Mouse (Mus musculus) intestine, embryonic 16.5 days (tissue): ENCODE data around the gene Syce2. TPM values are rescaled to one million over a fixed set of nuclear protein-coding genes. Genes with fewer than 3 reads are reported as not detected.
"Not testable (repeated sequence)": the region's sequence is repeated elsewhere in the genome, so short reads cannot be mapped to it uniquely, and the experiment has no call there.

ENCODE experiments used
- ATAC-seq: fragments of 200-750 bp; cut with Nextera tagmentation; 2 replicates; pipeline ENCODE4 v1.8.0; 2017; ENCODE audit warnings: moderate TSS enrichment, moderate library complexity
- H3K27ac ChIP-seq: fragments of 300-500 bp; sonication (generic); 2 replicates; pipeline ENCODE4 v1.5.1; 2014; ENCODE audit warnings: mild to moderate bottlenecking, low read length
- H3K27me3 ChIP-seq: fragments of 300-500 bp; sonication (generic); replicated peaks from 2 replicates; pipeline ENCODE4 v1.6.1; 2014; ENCODE audit warnings: low read length, control low read depth, mixed read lengths; ENCODE audit not compliant: control insufficient read depth, insufficient read depth
- H3K36me3 ChIP-seq: fragments of 300-500 bp; sonication (generic); 2 replicates; pipeline ENCODE4 v1.6.1; 2014; ENCODE audit warnings: low read length, control low read depth; ENCODE audit not compliant: control insufficient read depth, insufficient read depth
- H3K4me1 ChIP-seq: fragments of 300-500 bp; sonication (generic); 2 replicates; pipeline ENCODE4 v1.6.1; 2014; ENCODE audit warnings: low read length, control low read depth, mixed read lengths; ENCODE audit not compliant: control insufficient read depth, insufficient read depth
- H3K4me2 ChIP-seq: fragments of 300-500 bp; sonication (generic); 2 replicates; pipeline ENCODE4 v1.6.1; 2014; ENCODE audit warnings: low read depth, low read length, control low read depth
- H3K4me3 ChIP-seq: fragments of 300-500 bp; sonication (generic); 2 replicates; pipeline ENCODE4 v1.5.1; 2014; ENCODE audit warnings: mild to moderate bottlenecking, low read length
- H3K9ac ChIP-seq: fragments of 300-500 bp; sonication (generic); 2 replicates; pipeline ENCODE4 v1.6.1; 2014; ENCODE audit warnings: low read depth, low read length
- H3K9me3 ChIP-seq: fragments of 300-500 bp; sonication (generic); 2 replicates; pipeline ENCODE4 v1.6.1; 2016; ENCODE audit warnings: low read length, control low read depth; ENCODE audit not compliant: control insufficient read depth
- WGBS: fragments of 180-500 bp; shearing (Covaris S2); extraction: QIAGEN DNeasy Blood & Tissue Kit; methylation state at CpG from one replicate; pipeline ENCODE4 v1.1.7; 2014; 5-methylcytosine and 5-hydroxymethylcytosine counted together
- polyA plus RNA-seq: library from polyadenylated mRNA; unstranded; fragments of >200 nt; fragmentation: Nextera tagmentation; extraction: Ambion mirVana; gene quantifications from 2 replicates; pipeline ENCODE4 v1.2.1, GENCODE M21; 2015

Syce2 gene
- polyA plus RNA-seq, 1 experiment from 2014 or later, result 45.4 TPM

DNA sequence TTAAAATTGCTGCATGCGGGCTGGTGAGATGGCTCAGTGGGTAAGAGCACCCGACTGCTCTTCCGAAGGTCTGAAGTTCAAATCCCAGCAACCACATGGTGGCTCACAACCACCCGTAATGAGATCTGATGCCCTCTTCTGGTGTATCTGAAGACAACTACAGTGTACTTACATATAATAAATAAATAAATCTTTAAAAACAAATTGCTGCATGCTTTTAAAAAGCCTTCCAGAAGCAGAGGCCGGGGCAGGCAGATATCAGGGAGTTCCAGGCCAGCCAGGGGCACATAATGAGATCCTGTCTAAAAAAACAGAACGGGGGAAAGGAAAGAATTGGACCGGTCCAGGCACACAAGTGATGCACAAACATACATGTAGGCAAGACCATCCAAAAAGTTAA lies 36.1 kb downstream of the Syce2 start:
- WGBS, result 22% methylated on average over 7 of the region's 7 CpGs
- ATAC-seq, H3K4me1 ChIP-seq, H3K27ac ChIP-seq, H3K36me3 ChIP-seq, H3K9me3 ChIP-seq: not testable (repeated sequence)
- peaks cover 20% of the 10 kb centered on the region for H3K27me3 ChIP-seq
- H3K9ac ChIP-seq, result 0 out of 2 replicates have a peak overlapping the region, but pooled peaks have one; percentile 40
- H3K4me3 ChIP-seq, result peak overlapping the region; percentile 66
- H3K4me2 ChIP-seq, result peak overlapping the region; percentile 93

DNA sequence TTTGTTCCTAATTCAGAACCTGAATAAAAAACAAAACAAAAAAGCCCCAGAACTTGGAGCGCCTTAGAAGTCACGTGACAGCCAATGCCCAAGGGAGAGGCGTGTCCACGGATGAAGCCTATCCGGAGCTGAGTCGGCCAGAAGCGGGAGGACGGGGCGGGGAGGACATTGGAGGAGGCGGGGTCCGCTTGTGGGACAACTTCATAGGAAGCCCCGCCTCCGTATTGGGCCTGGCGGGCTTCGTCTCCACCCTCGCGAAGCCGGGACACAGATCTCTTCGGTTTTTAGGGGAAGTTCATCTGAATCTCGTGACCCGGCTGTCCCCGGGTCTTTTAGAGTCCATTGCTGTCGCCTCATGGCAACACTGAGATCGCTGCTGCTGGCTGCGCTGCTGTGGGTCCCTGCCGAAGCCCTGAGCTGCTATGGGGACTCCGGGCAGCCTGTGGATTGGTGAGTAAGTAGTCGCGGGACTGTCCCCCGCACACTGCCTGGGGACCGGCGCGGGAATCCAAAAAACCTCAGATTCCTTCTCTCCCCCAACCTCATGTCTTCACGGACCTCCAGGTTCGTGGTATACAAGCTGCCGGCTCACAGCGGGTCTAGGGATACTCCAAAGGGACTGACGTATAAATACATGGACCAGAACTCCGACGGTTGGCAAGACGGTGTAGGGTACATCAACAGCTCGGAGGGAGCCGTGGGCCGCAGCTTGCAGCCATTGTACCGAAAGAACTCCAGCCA lies 36.7 kb downstream of the Syce2 start, which contains the start of gene Dnase2a:
TSS of gene Dnase2a (plus strand) at position 140 of the 741 bp plus-strand sequence.
- Histone ChIP-seq H3K27me3 (peaks cover 23% of the 10 kb centered on the region), H3K4me3 (peak within 1 kb of the TSS; percentile 66), H3K4me2 (peak within 1 kb of the TSS; percentile 93), H3K9ac (peak within 1 kb of the TSS; percentile 73), H3K27ac (no peak within 1 kb of the TSS), H3K36me3 (no peaks in the 10 kb centered on the region), H3K4me1 (peaks cover 11% of the 10 kb centered on the region; the same call in 1 of the 2 replicates), H3K9me3 (no peaks in the 10 kb centered on the region)
- ATAC-seq, result peak; percentile 91
- WGBS, result 1% methylated on average over 45 of the region's 45 CpGs

DNA sequence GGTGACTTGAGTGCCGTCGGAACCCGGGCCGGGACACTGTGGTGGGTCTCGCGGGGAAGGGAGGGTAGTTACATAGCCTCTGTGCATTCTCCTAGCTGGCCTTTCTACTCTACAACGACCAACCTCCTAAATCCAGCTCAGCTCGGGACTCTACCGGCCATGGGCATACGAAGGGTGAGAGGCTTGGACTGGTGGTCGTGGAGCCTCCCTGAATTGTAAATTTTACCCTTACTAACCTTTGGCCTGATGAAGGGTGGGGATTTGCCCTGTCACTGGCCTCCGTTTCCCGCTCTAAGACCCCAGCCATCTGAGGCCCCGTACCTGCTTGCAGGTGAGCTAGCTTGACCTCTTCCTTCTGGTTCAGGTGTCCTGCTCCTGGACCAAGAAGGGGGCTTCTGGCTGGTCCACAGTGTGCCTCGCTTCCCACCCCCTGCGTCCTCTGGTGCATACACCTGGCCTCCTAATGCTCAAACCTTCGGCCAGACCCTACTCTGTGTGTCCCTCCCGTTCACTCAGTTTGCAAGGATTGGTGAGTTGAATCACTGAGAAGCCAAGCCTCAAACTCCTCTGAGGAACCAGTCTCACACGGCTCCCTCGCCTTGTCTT lies 37.4 kb downstream of the Syce2 start:
- no peak overlapping the region for H3K27ac ChIP-seq
- H3K4me1 ChIP-seq, result peaks cover 11% of the 10 kb centered on the region; the same call in 1 of the 2 replicates
- H3K9ac ChIP-seq, result peak overlapping the region; percentile 73
- H3K9me3 ChIP-seq, result peaks cover 4% of the 10 kb centered on the region; the same call in 1 of the 2 replicates
- H3K36me3 ChIP-seq, result no peaks in the 10 kb centered on the region
- WGBS, result 51% methylated on average over 20 of the region's 20 CpGs
- H3K27me3 ChIP-seq, result peaks cover 23% of the 10 kb centered on the region
- H3K4me3 ChIP-seq, result peak overlapping the region; percentile 66
- peak overlapping the region; percentile 93 for H3K4me2 ChIP-seq
- no peak for ATAC-seq

DNA sequence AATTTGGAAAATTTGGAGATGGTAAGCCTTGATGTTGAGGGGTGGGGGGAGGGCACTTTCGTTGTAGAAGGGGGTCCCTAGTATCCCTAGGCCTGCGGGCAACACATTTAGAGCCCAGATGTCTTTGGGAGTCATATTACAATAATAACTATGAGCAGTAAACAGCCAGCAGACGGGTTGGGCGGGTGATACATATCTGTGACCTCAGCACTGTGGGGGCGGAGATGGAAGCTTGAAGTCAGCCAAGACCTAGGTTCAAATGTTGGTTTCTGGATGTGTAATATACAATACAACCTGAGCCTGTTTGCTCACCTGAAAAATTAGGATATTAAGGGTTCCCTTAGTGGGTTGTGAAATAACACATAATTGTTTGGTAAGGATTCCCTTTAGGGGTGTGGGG lies 38.0 kb downstream of the Syce2 start:
- WGBS, result 69% methylated on average over 5 of the region's 5 CpGs
- no peak overlapping the region for H3K9ac ChIP-seq
- H3K4me2 ChIP-seq, result no peak overlapping the region
- ATAC-seq, result no peak
- H3K27ac ChIP-seq, result no peak overlapping the region
- H3K36me3 ChIP-seq, result no peaks in the 10 kb centered on the region
- H3K9me3 ChIP-seq, result peaks cover 4% of the 10 kb centered on the region; the same call in 1 of the 2 replicates
- H3K4me3 ChIP-seq, result no peak overlapping the region
- peaks cover 11% of the 10 kb centered on the region; the same call in 1 of the 2 replicates for H3K4me1 ChIP-seq
- H3K27me3 ChIP-seq, result peaks cover 23% of the 10 kb centered on the region

DNA sequence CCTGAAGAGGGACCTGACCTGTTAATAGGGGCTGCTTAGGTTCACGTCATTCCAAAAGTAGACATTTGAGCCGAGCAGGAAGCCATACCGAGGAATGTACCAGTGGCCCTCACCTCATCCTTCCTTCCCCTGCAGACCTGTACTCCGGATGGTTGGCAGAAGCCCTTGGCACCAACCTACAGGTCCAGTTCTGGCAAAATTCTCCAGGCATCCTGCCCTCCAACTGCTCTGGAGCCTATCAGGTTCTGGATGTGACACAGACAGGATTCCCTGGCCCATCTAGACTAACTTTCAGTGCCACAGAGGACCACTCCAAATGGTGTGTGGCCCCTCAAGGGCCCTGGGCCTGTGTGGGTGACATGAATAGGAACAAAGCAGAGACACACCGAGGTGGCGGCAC lies 38.6 kb downstream of the Syce2 start:
- H3K9ac ChIP-seq, result no peak overlapping the region
- no peak overlapping the region for H3K4me3 ChIP-seq
- no peak overlapping the region for H3K27ac ChIP-seq
- no peak for ATAC-seq
- no peaks in the 10 kb centered on the region for H3K36me3 ChIP-seq
- H3K9me3 ChIP-seq, result peaks cover 4% of the 10 kb centered on the region; the same call in 1 of the 2 replicates
- peaks cover 23% of the 10 kb centered on the region for H3K27me3 ChIP-seq
- H3K4me1 ChIP-seq, result peaks cover 11% of the 10 kb centered on the region; the same call in 1 of the 2 replicates
- whole genome bisulfite sequencing, result 87% methylated on average over 6 of the region's 6 CpGs
- no peak overlapping the region for H3K4me2 ChIP-seq

DNA sequence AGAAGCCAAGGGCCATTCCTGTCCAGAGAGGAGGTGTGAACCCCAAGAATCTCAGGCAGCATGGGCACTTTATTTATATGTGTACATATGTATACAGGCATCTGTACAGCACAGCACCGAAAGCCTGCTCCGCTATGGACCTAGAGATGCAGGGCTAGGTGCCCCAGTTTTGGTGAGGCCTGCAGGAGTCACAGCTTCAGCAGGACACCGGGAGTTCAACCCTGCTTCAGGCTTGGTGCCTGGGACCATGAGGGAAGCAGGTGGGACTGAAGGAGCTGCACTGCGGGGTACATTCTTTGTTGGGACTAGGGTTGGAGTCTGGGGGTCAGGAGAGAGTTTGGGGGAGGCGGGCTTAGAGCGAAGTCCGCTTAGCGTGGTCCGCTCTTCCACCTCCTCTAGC lies 39.9 kb downstream of the Syce2 start:
- ATAC-seq, result no peak
- Histone ChIP-seq H3K36me3 (no peaks in the 10 kb centered on the region), H3K9me3 (peaks cover 4% of the 10 kb centered on the region; the same call in 1 of the 2 replicates), H3K9ac (no peak overlapping the region), H3K4me3 (no peak overlapping the region), H3K27ac (no peak overlapping the region), H3K4me2 (no peak overlapping the region), H3K4me1 (peaks cover 11% of the 10 kb centered on the region; the same call in 1 of the 2 replicates), H3K27me3 (peaks cover 25% of the 10 kb centered on the region)
- 88% methylated on average over 9 of the region's 9 CpGs for WGBS

DNA sequence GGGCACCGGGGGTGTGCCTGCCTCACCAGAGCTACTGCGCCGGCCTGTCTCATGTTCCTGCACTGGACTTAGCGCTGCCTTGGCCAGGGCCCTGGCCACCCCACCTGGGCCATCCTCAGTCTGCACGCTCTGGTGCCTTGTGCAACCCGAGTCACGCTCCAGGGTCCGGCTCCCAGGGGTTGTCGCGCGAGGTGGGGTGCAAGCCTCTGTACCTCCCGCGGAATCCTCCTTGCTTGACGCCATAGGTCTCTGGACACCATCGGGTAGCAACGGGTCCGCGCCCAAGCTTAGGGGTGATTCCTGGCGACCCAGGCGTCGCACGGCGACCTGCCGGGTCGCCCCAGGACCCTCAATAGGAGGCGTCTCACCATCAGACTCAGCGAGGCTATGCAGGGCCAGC lies 40.5 kb downstream of the Syce2 start:
- H3K27me3 ChIP-seq, result peaks cover 25% of the 10 kb centered on the region
- H3K4me3 ChIP-seq, result peak overlapping the region; percentile 53
- H3K9me3 ChIP-seq, result peaks cover 4% of the 10 kb centered on the region; the same call in 1 of the 2 replicates
- ATAC-seq, result no peak
- WGBS, result 26% methylated on average over 27 of the region's 27 CpGs
- no peaks in the 10 kb centered on the region for H3K36me3 ChIP-seq
- H3K4me1 ChIP-seq, result peaks cover 11% of the 10 kb centered on the region; the same call in 1 of the 2 replicates
- peak overlapping the region; percentile 87 for H3K4me2 ChIP-seq
- H3K27ac ChIP-seq, result no peak overlapping the region
- peak overlapping the region; percentile 64 for H3K9ac ChIP-seq

DNA sequence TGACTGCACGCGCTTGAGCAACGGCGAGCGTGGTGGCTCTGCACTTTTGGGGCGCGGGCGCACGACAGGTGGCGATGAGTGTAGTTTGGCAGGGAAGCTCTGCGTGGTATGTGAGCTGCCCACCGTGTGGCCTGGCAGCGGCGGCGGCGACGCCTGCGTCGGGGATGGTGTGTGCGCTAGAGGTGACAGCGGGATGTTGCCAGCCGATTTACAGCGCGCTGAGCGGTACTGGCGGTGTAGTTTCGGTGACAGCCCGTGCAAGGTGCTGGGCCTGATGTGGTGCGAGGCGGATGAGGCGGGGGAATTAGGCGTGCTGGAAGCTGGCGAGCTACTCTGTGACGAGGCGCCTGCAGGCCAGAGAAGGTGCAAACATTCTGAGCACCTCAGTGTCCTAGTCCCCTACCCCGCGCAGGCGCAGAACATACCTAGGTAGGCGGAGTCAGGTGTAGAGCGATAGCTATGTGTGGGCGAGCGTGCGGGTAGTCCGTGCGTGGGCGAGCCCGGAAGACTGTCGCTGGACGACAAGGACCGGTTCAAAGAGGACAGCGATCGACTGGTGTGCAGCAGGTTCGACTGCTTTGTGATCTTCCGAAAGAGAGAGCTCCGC lies 41.1 kb downstream of the Syce2 start:
- Histone ChIP-seq H3K27ac (no peak overlapping the region), H3K4me3 (peak overlapping the region; percentile 53), H3K9me3 (peaks cover 4% of the 10 kb centered on the region; the same call in 1 of the 2 replicates), H3K4me1 (peaks cover 11% of the 10 kb centered on the region; the same call in 1 of the 2 replicates), H3K4me2 (peak overlapping the region; percentile 87), H3K27me3 (peaks cover 25% of the 10 kb centered on the region), H3K9ac (peak overlapping the region; percentile 64), H3K36me3 (no peaks in the 10 kb centered on the region)
- peak; percentile 77 for ATAC-seq
- WGBS, result 1% methylated on average over 55 of the region's 55 CpGs

DNA sequence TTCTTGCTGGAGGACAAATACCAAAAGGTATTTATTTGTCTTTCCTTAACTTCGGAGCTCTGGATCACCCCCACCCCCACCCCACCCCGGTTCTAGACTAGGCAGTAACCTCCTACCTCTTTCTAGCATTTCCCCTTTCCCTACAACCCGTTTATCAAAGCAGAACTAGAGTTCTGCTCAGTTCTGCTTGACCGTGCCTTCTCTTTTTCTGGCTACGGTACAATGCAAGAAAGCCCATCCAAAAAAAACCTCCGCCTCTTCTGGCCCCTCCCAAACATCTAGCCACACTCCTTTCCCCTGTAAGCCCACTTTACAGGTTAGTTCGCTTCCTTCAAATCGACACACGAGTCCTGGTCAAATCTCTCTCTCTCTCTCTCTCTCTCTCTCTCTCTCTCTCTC lies 41.6 kb downstream of the Syce2 start:
- H3K4me1 ChIP-seq, result peaks cover 11% of the 10 kb centered on the region; the same call in 1 of the 2 replicates
- H3K4me2 ChIP-seq, result peak overlapping the region; percentile 87
- 14% methylated on average over 9 of the region's 9 CpGs for WGBS
- peaks cover 4% of the 10 kb centered on the region; the same call in 1 of the 2 replicates for H3K9me3 ChIP-seq
- no peak for ATAC-seq
- H3K4me3 ChIP-seq, result peak overlapping the region; percentile 53
- H3K27ac ChIP-seq, result no peak overlapping the region
- no peaks in the 10 kb centered on the region for H3K36me3 ChIP-seq
- peak overlapping the region; percentile 64 for H3K9ac ChIP-seq
- H3K27me3 ChIP-seq, result peaks cover 25% of the 10 kb centered on the region
